Mouse (Mus musculus): ENCODE results near the gene Ccer1. TPM values are rescaled to one million over a fixed set of nuclear protein-coding genes. Genes with fewer than 3 reads are reported as not detected.
A peak's percentile ranks its signal among the peaks of the same experiment; 100 is the strongest.

Gene Ccer1
- not detected in 2 replicates for polyA plus RNA-seq (2016; fragmentation: Nextera tagmentation; extraction: Ambion mirVana)

GRCm38 (mm10) chr10:97692913-97693312 lies at the start of gene Ccer1:
Gene Ccer1, plus strand, starts transcription at chr10:97693059.
- WGBS (ENCODE audit: insufficient replicate concordance): 62% methylated on average over 20 of the region's 20 CpGs
- no peak within 1 kb of the TSS for H3K9ac ChIP-seq
- no peak within 1 kb of the TSS for H3K27ac ChIP-seq
- ATAC-seq: no peak
- H3K9me3 ChIP-seq (replicated peaks): peaks cover 17% of the 10 kb centered on the region; the same call in 1 of the 2 replicates
- no peaks in the 10 kb centered on the region for H3K27me3 ChIP-seq (replicated peaks)
- H3K4me3 ChIP-seq: no peak within 1 kb of the TSS
- H3K4me2 ChIP-seq: no peak within 1 kb of the TSS
- no peaks in the 10 kb centered on the region for H3K36me3 ChIP-seq
- H3K4me1 ChIP-seq: no peaks in the 10 kb centered on the region

- Histone ChIP-seq H3K4me1 (no peaks in the 10 kb centered on the region), H3K4me3 (no peak within 1 kb of the TSS), H3K27me3 (replicated peaks) (no peaks in the 10 kb centered on the region), H3K9ac (no peak within 1 kb of the TSS), H3K9me3 (replicated peaks) (no peaks in the 10 kb centered on the region), H3K4me2 (no peak within 1 kb of the TSS), H3K36me3 (no peaks in the 10 kb centered on the region), H3K27ac (no peak within 1 kb of the TSS)
- WGBS (ENCODE audit: insufficient replicate concordance): 54% methylated on average over 2 of the region's 2 CpGs
- ATAC-seq: no peak
Measured at GRCm38 (mm10) chr10:97643768-97644167, 49.1 kb upstream of the Ccer1 start, which contains the start of gene Epyc. Gene Epyc, plus strand, starts transcription at chr10:97644068.

- Histone ChIP-seq H3K36me3 (no peaks in the 10 kb centered on the region), H3K9me3 (replicated peaks) (no peaks in the 10 kb centered on the region), H3K27ac (no peak overlapping the region), H3K27me3 (replicated peaks) (no peaks in the 10 kb centered on the region), H3K9ac (no peak overlapping the region), H3K4me1 (no peaks in the 10 kb centered on the region), H3K4me2 (no peak overlapping the region), H3K4me3 (no peak overlapping the region)
- 71% methylated on average over 2 of the region's 2 CpGs for WGBS (ENCODE audit: insufficient replicate concordance)
- no peak for ATAC-seq
Measured at GRCm38 (mm10) chr10:97650334-97650733, 42.5 kb upstream of the Ccer1 start.

GRCm38 (mm10) chr10:97659489-97659888 lies 33.4 kb upstream of the Ccer1 start:
- H3K4me2 ChIP-seq: no peak overlapping the region
- ATAC-seq: no peak
- H3K4me1 ChIP-seq: no peaks in the 10 kb centered on the region
- H3K27ac ChIP-seq: no peak overlapping the region
- no peaks in the 10 kb centered on the region for H3K9me3 ChIP-seq (replicated peaks)
- H3K9ac ChIP-seq: no peak overlapping the region
- H3K4me3 ChIP-seq: no peak overlapping the region
- no peaks in the 10 kb centered on the region for H3K36me3 ChIP-seq
- WGBS (ENCODE audit: insufficient replicate concordance): 54% methylated on average over 1 of the region's 1 CpGs
- no peaks in the 10 kb centered on the region for H3K27me3 ChIP-seq (replicated peaks)

- ATAC-seq: no peak
- Histone ChIP-seq H3K27me3 (replicated peaks) (no peaks in the 10 kb centered on the region), H3K9ac (no peak overlapping the region), H3K4me1 (no peaks in the 10 kb centered on the region), H3K9me3 (replicated peaks) (no peaks in the 10 kb centered on the region), H3K27ac (no peak overlapping the region), H3K4me3 (no peak overlapping the region), H3K36me3 (no peaks in the 10 kb centered on the region), H3K4me2 (no peak overlapping the region)
- 61% methylated on average over 4 of the region's 4 CpGs for WGBS (ENCODE audit: insufficient replicate concordance)
Measured at GRCm38 (mm10) chr10:97668656-97669055, 24.2 kb upstream of the Ccer1 start.

- no peaks in the 10 kb centered on the region for H3K4me1 ChIP-seq
- H3K9me3 ChIP-seq (replicated peaks): no peaks in the 10 kb centered on the region
- no peaks in the 10 kb centered on the region for H3K36me3 ChIP-seq
- H3K27me3 ChIP-seq (replicated peaks): no peaks in the 10 kb centered on the region
- no peak overlapping the region for H3K27ac ChIP-seq
- H3K4me2 ChIP-seq: no peak overlapping the region
- no peak overlapping the region for H3K4me3 ChIP-seq
- 55% methylated on average over 4 of the region's 4 CpGs for WGBS (ENCODE audit: insufficient replicate concordance)
- no peak for ATAC-seq
- no peak overlapping the region for H3K9ac ChIP-seq
Measured at GRCm38 (mm10) chr10:97670202-97670601, 22.7 kb upstream of the Ccer1 start.

GRCm38 (mm10) chr10:97673239-97673638 lies 19.6 kb upstream of the Ccer1 start:
- Histone ChIP-seq H3K9ac (no peak overlapping the region), H3K4me3 (no peak overlapping the region), H3K4me1 (no peaks in the 10 kb centered on the region), H3K4me2 (no peak overlapping the region), H3K27me3 (replicated peaks) (no peaks in the 10 kb centered on the region), H3K27ac (no peak overlapping the region), H3K36me3 (no peaks in the 10 kb centered on the region), H3K9me3 (replicated peaks) (no peaks in the 10 kb centered on the region)
- 38% methylated on average over 2 of the region's 2 CpGs for WGBS (ENCODE audit: insufficient replicate concordance)
- no peak for ATAC-seq

GRCm38 (mm10) chr10:97682981-97683380 lies 9.9 kb upstream of the Ccer1 start:
- Histone ChIP-seq H3K4me2 (no peak overlapping the region), H3K4me3 (no peak overlapping the region), H3K36me3 (no peaks in the 10 kb centered on the region), H3K9ac (no peak overlapping the region), H3K9me3 (replicated peaks) (no peaks in the 10 kb centered on the region), H3K27me3 (replicated peaks) (no peaks in the 10 kb centered on the region), H3K27ac (no peak overlapping the region), H3K4me1 (no peaks in the 10 kb centered on the region)
- no peak for ATAC-seq

- Histone ChIP-seq H3K9me3 (replicated peaks) (no peaks in the 10 kb centered on the region), H3K4me1 (no peaks in the 10 kb centered on the region), H3K36me3 (no peaks in the 10 kb centered on the region), H3K4me2 (no peak overlapping the region), H3K27me3 (replicated peaks) (no peaks in the 10 kb centered on the region), H3K4me3 (no peak overlapping the region), H3K9ac (no peak overlapping the region), H3K27ac (no peak overlapping the region)
- 75% methylated on average over 1 of the region's 1 CpGs for WGBS (ENCODE audit: insufficient replicate concordance)
- no peak for ATAC-seq
Measured at GRCm38 (mm10) chr10:97687198-97687597, 5.7 kb upstream of the Ccer1 start.

GRCm38 (mm10) chr10:97689425-97689824 lies 3.4 kb upstream of the Ccer1 start:
- Histone ChIP-seq H3K4me1 (no peaks in the 10 kb centered on the region), H3K9me3 (replicated peaks) (peaks cover 17% of the 10 kb centered on the region; the same call in 1 of the 2 replicates), H3K27ac (no peak overlapping the region), H3K36me3 (no peaks in the 10 kb centered on the region), H3K9ac (no peak overlapping the region), H3K4me3 (no peak overlapping the region), H3K4me2 (no peak overlapping the region), H3K27me3 (replicated peaks) (no peaks in the 10 kb centered on the region)
- ATAC-seq: no peak
- 74% methylated on average over 3 of the region's 3 CpGs for WGBS (ENCODE audit: insufficient replicate concordance)

GRCm38 (mm10) chr10:97693398-97694135 lies 708 bp downstream of the Ccer1 start:
- peaks cover 17% of the 10 kb centered on the region; the same call in 1 of the 2 replicates for H3K9me3 ChIP-seq (replicated peaks)
- 0 out of 2 replicates have a peak, but pooled peaks have one; percentile 27 for ATAC-seq
- H3K4me2 ChIP-seq: no peak overlapping the region
- WGBS (ENCODE audit: insufficient replicate concordance): 77% methylated on average over 37 of the region's 37 CpGs
- H3K27ac ChIP-seq: no peak overlapping the region
- H3K27me3 ChIP-seq (replicated peaks): no peaks in the 10 kb centered on the region
- no peak overlapping the region for H3K4me3 ChIP-seq
- H3K9ac ChIP-seq: no peak overlapping the region
- no peaks in the 10 kb centered on the region for H3K36me3 ChIP-seq
- H3K4me1 ChIP-seq: no peaks in the 10 kb centered on the region

GRCm38 (mm10) chr10:97702321-97702720 lies 9.5 kb downstream of the Ccer1 start:
- H3K27ac ChIP-seq: no peak overlapping the region
- no peaks in the 10 kb centered on the region for H3K4me1 ChIP-seq
- no peak overlapping the region for H3K9ac ChIP-seq
- no peaks in the 10 kb centered on the region for H3K27me3 ChIP-seq (replicated peaks)
- ATAC-seq: no peak
- H3K36me3 ChIP-seq: no peaks in the 10 kb centered on the region
- H3K4me2 ChIP-seq: no peak overlapping the region
- H3K4me3 ChIP-seq: no peak overlapping the region
- H3K9me3 ChIP-seq (replicated peaks): no peaks in the 10 kb centered on the region

GRCm38 (mm10) chr10:97704562-97704961 lies 11.7 kb downstream of the Ccer1 start:
- no peaks in the 10 kb centered on the region for H3K4me1 ChIP-seq
- H3K36me3 ChIP-seq: no peaks in the 10 kb centered on the region
- H3K9ac ChIP-seq: no peak overlapping the region
- H3K4me2 ChIP-seq: no peak overlapping the region
- no peak overlapping the region for H3K4me3 ChIP-seq
- no peaks in the 10 kb centered on the region for H3K27me3 ChIP-seq (replicated peaks)
- 22% methylated on average over 1 of the region's 1 CpGs for WGBS (ENCODE audit: insufficient replicate concordance)
- no peak overlapping the region for H3K27ac ChIP-seq
- ATAC-seq: no peak
- H3K9me3 ChIP-seq (replicated peaks): no peaks in the 10 kb centered on the region
